Mouse (Mus musculus) forebrain, embryonic 10.5 days (tissue): ENCODE measurements around the gene Dnase1l1. TPM values are rescaled to one million over a fixed set of nuclear protein-coding genes. Genes with fewer than 3 reads are reported as not detected.

Experiments used
- microRNA-seq: library from miRNA; unstranded; fragments of <30 nt; microRNA quantifications from one replicate; pipeline ENCODE4, GENCODE M21; 2017
- polyA plus RNA-seq: library from polyadenylated mRNA; unstranded; fragments of >200 nt; fragmentation: Nextera tagmentation; extraction: Ambion mirVana; gene quantifications from 2 replicates; pipeline ENCODE4 v1.2.1, GENCODE M21; 2016

Gene Dnase1l1
- polyA plus RNA-seq, 1 experiment from 2014 or later, result 5.1 TPM

Small RNA genes within 50 kb of the gene (microRNA-seq; reads per million reads assigned to microRNA genes)
- gene Mir7091, result not detected
- gene Mir7092, result 0.90 reads per million

Other genes with a start within 250 kb of the Dnase1l1 start
- gene Opn1mw, start 154.9 kb downstream of the Dnase1l1 start, polyA plus RNA-seq, result not detected in 2 replicates
- gene Mecp2, start 147.0 kb downstream of the Dnase1l1 start, polyA plus RNA-seq, result 13.7 and 14.4 TPM in 2 replicates
- not detected in 2 replicates for gene Tex28, start 114.5 kb downstream of the Dnase1l1 start, polyA plus RNA-seq
- gene Tktl1, start 105.1 kb downstream of the Dnase1l1 start, polyA plus RNA-seq, result not detected in 2 replicates
- 265 and 269 TPM in 2 replicates for gene Flna, start 32.5 kb downstream of the Dnase1l1 start, polyA plus RNA-seq
- 22.2 and 25.7 TPM in 2 replicates for gene Emd, start 27.6 kb downstream of the Dnase1l1 start, polyA plus RNA-seq
- gene Rpl10, start 11.5 kb downstream of the Dnase1l1 start, polyA plus RNA-seq, result 800 and 812 TPM in 2 replicates
- gene Taz, start 425 bp downstream of the Dnase1l1 start, polyA plus RNA-seq, result 66.3 and 75.8 TPM in 2 replicates
- gene Atp6ap1, start 14.8 kb upstream of the Dnase1l1 start, polyA plus RNA-seq, result 82.6 and 84.6 TPM in 2 replicates
- 239 and 242 TPM in 2 replicates for gene Gdi1, start 22.7 kb upstream of the Dnase1l1 start, polyA plus RNA-seq
- 63.4 and 67.3 TPM in 2 replicates for gene Fam50a, start 30.7 kb upstream of the Dnase1l1 start, polyA plus RNA-seq
- gene Plxna3, start 46.7 kb upstream of the Dnase1l1 start, polyA plus RNA-seq, result 16.1 and 20.3 TPM in 2 replicates
- 120 and 125 TPM in 2 replicates for gene Lage3, start 71.3 kb upstream of the Dnase1l1 start, polyA plus RNA-seq
- gene Ubl4a, start 90.9 kb upstream of the Dnase1l1 start, polyA plus RNA-seq, result 64.3 and 67.3 TPM in 2 replicates
- 10.6 and 12.5 TPM in 2 replicates for gene Slc10a3, start 91.0 kb upstream of the Dnase1l1 start, polyA plus RNA-seq
- gene Fam3a, start 110.9 kb upstream of the Dnase1l1 start, polyA plus RNA-seq, result 22.8 and 23.7 TPM in 2 replicates
- gene Ikbkg, start 111.0 kb upstream of the Dnase1l1 start, polyA plus RNA-seq, result 18.9 and 20.9 TPM in 2 replicates
- 53.5 and 55.3 TPM in 2 replicates for gene G6pdx, start 146.9 kb upstream of the Dnase1l1 start, polyA plus RNA-seq
- gene Gm6880, start 199.1 kb upstream of the Dnase1l1 start, polyA plus RNA-seq, result not detected in 2 replicates